Mouse (Mus musculus): ENCODE measurements at regions not wholly inside any gene's neighbourhood (a gene's known extent, or its start where the extent isn't known, plus 50 kb on each side); places are given as distances from the start of the nearest gene placed in this dataset.

DNA sequence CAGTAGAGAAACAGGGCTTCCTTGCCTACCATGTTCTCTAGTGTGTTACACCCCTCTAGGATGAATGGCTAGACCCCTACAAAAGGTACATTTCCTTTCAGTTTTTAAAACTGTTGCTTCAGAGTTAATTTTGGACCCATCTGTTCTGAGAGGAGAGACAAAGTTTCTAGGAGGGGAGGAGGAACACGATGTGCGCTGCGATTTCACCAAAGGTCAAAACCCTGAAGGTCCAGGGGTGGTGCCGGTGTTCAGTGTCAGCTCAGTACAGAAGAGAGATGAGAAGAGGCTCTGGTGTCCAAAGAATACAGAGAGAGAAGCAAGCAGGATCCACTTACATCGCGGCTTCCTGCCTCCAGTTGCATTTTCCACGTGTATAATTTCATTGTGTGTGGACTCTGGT, 89.4 kb upstream of the Col1a2 start:
- TF ChIP-seq CTCF (IDR thresholded peaks at IDR 0.05; ENCODE audit: low read depth, low read length) = no peak
- no peak for TF ChIP-seq POLR2A (IDR thresholded peaks at IDR 0.05; ENCODE audit: extremely low read depth, insufficient read depth, low read length)

Measured in liver, adult 2 months (tissue).